Mouse (Mus musculus): Measurements from ENCODE around the gene Ppfibp2. TPM values are rescaled to one million over a fixed set of nuclear protein-coding genes. Genes with fewer than 3 reads are reported as not detected.

Gene Ppfibp2
- polyA plus RNA-seq, 1 experiment from 2014 or later, result 4.2 TPM

- DNase-seq (ENCODE audit: low spot score) (no peak), ATAC-seq (replicated peaks; ENCODE audit: low FRiP score) (no peak)
- 36% methylated on average over 17 of the region's 17 CpGs for WGBS
- H3K27ac ChIP-seq (ENCODE audit: low read depth, low read length), result 0 out of 2 replicates have a peak overlapping the region, but pooled peaks have one; percentile 6
- H3K36me3 ChIP-seq (ENCODE audit: control insufficient read depth, insufficient read depth, low read length), result no peaks in the 10 kb centered on the region
- no peak overlapping the region for H3K9ac ChIP-seq (ENCODE audit: low read length)
- H3K4me1 ChIP-seq (replicated peaks; ENCODE audit: control insufficient read depth, insufficient read depth, low read length), result no peaks in the 10 kb centered on the region; the same call in 1 of the 2 replicates
- no peak overlapping the region for H3K4me3 ChIP-seq (ENCODE audit: low read depth, low read length)
- H3K9me3 ChIP-seq (ENCODE audit: control insufficient read depth, low read length), result no peaks in the 10 kb centered on the region
- no peaks in the 10 kb centered on the region for H3K27me3 ChIP-seq (ENCODE audit: control insufficient read depth, insufficient read depth, low read length)
- H3K4me2 ChIP-seq (ENCODE audit: low read depth, low read length, severe bottlenecking), result no peak overlapping the region
Observed at GRCm38 (mm10) chr7:107690426-107691221, 95.6 kb downstream of the Ppfibp2 start.

GRCm38 (mm10) chr7:107691493-107691892, 96.5 kb downstream of the Ppfibp2 start:
- Histone ChIP-seq H3K4me3 (ENCODE audit: low read depth, low read length) (no peak overlapping the region), H3K36me3 (ENCODE audit: control insufficient read depth, insufficient read depth, low read length) (no peaks in the 10 kb centered on the region), H3K4me1 (replicated peaks; ENCODE audit: control insufficient read depth, insufficient read depth, low read length) (no peaks in the 10 kb centered on the region; the same call in 1 of the 2 replicates), H3K4me2 (ENCODE audit: low read depth, low read length, severe bottlenecking) (no peak overlapping the region), H3K9me3 (ENCODE audit: control insufficient read depth, low read length) (no peaks in the 10 kb centered on the region), H3K9ac (ENCODE audit: low read length) (no peak overlapping the region), H3K27ac (ENCODE audit: low read depth, low read length) (no peak overlapping the region), H3K27me3 (ENCODE audit: control insufficient read depth, insufficient read depth, low read length) (no peaks in the 10 kb centered on the region)
- DNase-seq (ENCODE audit: low spot score) (no peak), ATAC-seq (replicated peaks; ENCODE audit: low FRiP score) (no peak)
- WGBS, result 56% methylated on average over 6 of the region's 6 CpGs

GRCm38 (mm10) chr7:107694254-107694947, 99.4 kb downstream of the Ppfibp2 start:
- H3K4me2 ChIP-seq (ENCODE audit: low read depth, low read length, severe bottlenecking), result no peak overlapping the region
- no peak overlapping the region for H3K9ac ChIP-seq (ENCODE audit: low read length)
- no peaks in the 10 kb centered on the region; the same call in 1 of the 2 replicates for H3K4me1 ChIP-seq (replicated peaks; ENCODE audit: control insufficient read depth, insufficient read depth, low read length)
- ATAC-seq (replicated peaks; ENCODE audit: low FRiP score) (peak; percentile 40), DNase-seq (ENCODE audit: low spot score) (no peak)
- 59% methylated on average over 10 of the region's 10 CpGs for WGBS
- no peak overlapping the region for H3K4me3 ChIP-seq (ENCODE audit: low read depth, low read length)
- no peak overlapping the region for H3K27ac ChIP-seq (ENCODE audit: low read depth, low read length)
- no peaks in the 10 kb centered on the region for H3K27me3 ChIP-seq (ENCODE audit: control insufficient read depth, insufficient read depth, low read length)
- no peaks in the 10 kb centered on the region for H3K36me3 ChIP-seq (ENCODE audit: control insufficient read depth, insufficient read depth, low read length)
- H3K9me3 ChIP-seq (ENCODE audit: control insufficient read depth, low read length), result no peaks in the 10 kb centered on the region

GRCm38 (mm10) chr7:107697066-107697465, 102.1 kb downstream of the Ppfibp2 start:
- H3K9me3 ChIP-seq (ENCODE audit: control insufficient read depth, low read length), result no peaks in the 10 kb centered on the region
- no peak overlapping the region for H3K4me3 ChIP-seq (ENCODE audit: low read depth, low read length)
- ATAC-seq (replicated peaks; ENCODE audit: low FRiP score) (no peak), DNase-seq (ENCODE audit: low spot score) (no peak)
- no peak overlapping the region for H3K9ac ChIP-seq (ENCODE audit: low read length)
- no peak overlapping the region for H3K4me2 ChIP-seq (ENCODE audit: low read depth, low read length, severe bottlenecking)
- no peaks in the 10 kb centered on the region for H3K27me3 ChIP-seq (ENCODE audit: control insufficient read depth, insufficient read depth, low read length)
- no peak overlapping the region for H3K27ac ChIP-seq (ENCODE audit: low read depth, low read length)
- H3K4me1 ChIP-seq (replicated peaks; ENCODE audit: control insufficient read depth, insufficient read depth, low read length), result no peaks in the 10 kb centered on the region
- 88% methylated on average over 5 of the region's 5 CpGs for WGBS
- H3K36me3 ChIP-seq (ENCODE audit: control insufficient read depth, insufficient read depth, low read length), result no peaks in the 10 kb centered on the region

GRCm38 (mm10) chr7:107699926-107700325, 104.9 kb downstream of the Ppfibp2 start:
- no peaks in the 10 kb centered on the region for H3K27me3 ChIP-seq (ENCODE audit: control insufficient read depth, insufficient read depth, low read length)
- ATAC-seq (replicated peaks; ENCODE audit: low FRiP score) (no peak), DNase-seq (ENCODE audit: low spot score) (no peak)
- WGBS, result 89% methylated on average over 1 of the region's 1 CpGs
- no peaks in the 10 kb centered on the region for H3K9me3 ChIP-seq (ENCODE audit: control insufficient read depth, low read length)
- H3K9ac ChIP-seq (ENCODE audit: low read length), result no peak overlapping the region
- no peak overlapping the region for H3K4me2 ChIP-seq (ENCODE audit: low read depth, low read length, severe bottlenecking)
- H3K36me3 ChIP-seq (ENCODE audit: control insufficient read depth, insufficient read depth, low read length), result no peaks in the 10 kb centered on the region
- H3K27ac ChIP-seq (ENCODE audit: low read depth, low read length), result no peak overlapping the region
- H3K4me3 ChIP-seq (ENCODE audit: low read depth, low read length), result no peak overlapping the region
- H3K4me1 ChIP-seq (replicated peaks; ENCODE audit: control insufficient read depth, insufficient read depth, low read length), result no peaks in the 10 kb centered on the region

- ATAC-seq (replicated peaks; ENCODE audit: low FRiP score) (no peak), DNase-seq (ENCODE audit: low spot score) (no peak)
- WGBS, result 89% methylated on average over 5 of the region's 5 CpGs
- Histone ChIP-seq H3K9ac (ENCODE audit: low read length) (no peak overlapping the region), H3K27me3 (ENCODE audit: control insufficient read depth, insufficient read depth, low read length) (no peaks in the 10 kb centered on the region), H3K4me1 (replicated peaks; ENCODE audit: control insufficient read depth, insufficient read depth, low read length) (no peaks in the 10 kb centered on the region), H3K36me3 (ENCODE audit: control insufficient read depth, insufficient read depth, low read length) (no peaks in the 10 kb centered on the region), H3K9me3 (ENCODE audit: control insufficient read depth, low read length) (no peaks in the 10 kb centered on the region), H3K4me3 (ENCODE audit: low read depth, low read length) (no peak overlapping the region), H3K4me2 (ENCODE audit: low read depth, low read length, severe bottlenecking) (no peak overlapping the region), H3K27ac (ENCODE audit: low read depth, low read length) (no peak overlapping the region)
Observed at GRCm38 (mm10) chr7:107700646-107701045, 105.6 kb downstream of the Ppfibp2 start.

GRCm38 (mm10) chr7:107702461-107703380, 107.7 kb downstream of the Ppfibp2 start:
- Histone ChIP-seq H3K4me1 (replicated peaks; ENCODE audit: control insufficient read depth, insufficient read depth, low read length) (no peaks in the 10 kb centered on the region), H3K4me3 (ENCODE audit: low read depth, low read length) (no peak overlapping the region), H3K27me3 (ENCODE audit: control insufficient read depth, insufficient read depth, low read length) (no peaks in the 10 kb centered on the region), H3K27ac (ENCODE audit: low read depth, low read length) (no peak overlapping the region), H3K9me3 (ENCODE audit: control insufficient read depth, low read length) (no peaks in the 10 kb centered on the region), H3K36me3 (ENCODE audit: control insufficient read depth, insufficient read depth, low read length) (no peaks in the 10 kb centered on the region), H3K9ac (ENCODE audit: low read length) (no peak overlapping the region), H3K4me2 (ENCODE audit: low read depth, low read length, severe bottlenecking) (no peak overlapping the region)
- WGBS, result 69% methylated on average over 13 of the region's 13 CpGs
- ATAC-seq (replicated peaks; ENCODE audit: low FRiP score) (no peak), DNase-seq (ENCODE audit: low spot score) (no peak)

- H3K9me3 ChIP-seq (ENCODE audit: control insufficient read depth, low read length), result no peaks in the 10 kb centered on the region
- no peak overlapping the region for H3K27ac ChIP-seq (ENCODE audit: low read depth, low read length)
- 77% methylated on average over 5 of the region's 5 CpGs for WGBS
- H3K27me3 ChIP-seq (ENCODE audit: control insufficient read depth, insufficient read depth, low read length), result no peaks in the 10 kb centered on the region
- H3K4me1 ChIP-seq (replicated peaks; ENCODE audit: control insufficient read depth, insufficient read depth, low read length), result no peaks in the 10 kb centered on the region
- no peak overlapping the region for H3K9ac ChIP-seq (ENCODE audit: low read length)
- no peaks in the 10 kb centered on the region for H3K36me3 ChIP-seq (ENCODE audit: control insufficient read depth, insufficient read depth, low read length)
- no peak overlapping the region for H3K4me3 ChIP-seq (ENCODE audit: low read depth, low read length)
- no peak overlapping the region for H3K4me2 ChIP-seq (ENCODE audit: low read depth, low read length, severe bottlenecking)
- no peak for DNase-seq (ENCODE audit: low spot score)
- no peak for ATAC-seq (replicated peaks; ENCODE audit: low FRiP score)
Observed at GRCm38 (mm10) chr7:107705941-107706340, 110.9 kb downstream of the Ppfibp2 start.
